Mouse (Mus musculus): ENCODE measurements around the gene Itga9.

Itga9 gene

GRCm38 (mm10) chr9:118822186-118822555 is 215.7 kb downstream of the Itga9 start:
- no peak for DNase-seq (ENCODE audit: low spot score)

- DNase-seq (ENCODE audit: low spot score), result no peak
Measured at GRCm38 (mm10) chr9:118822581-118822980, 216.1 kb downstream of the Itga9 start.

GRCm38 (mm10) chr9:118831080-118831479 is 224.6 kb downstream of the Itga9 start:
- no peak for DNase-seq (ENCODE audit: low spot score)

- no peak for DNase-seq (ENCODE audit: low spot score)
Measured at GRCm38 (mm10) chr9:118832533-118832932, 226.0 kb downstream of the Itga9 start.

GRCm38 (mm10) chr9:118833413-118833812 is 226.9 kb downstream of the Itga9 start:
- no peak for DNase-seq (ENCODE audit: low spot score)

GRCm38 (mm10) chr9:118838910-118839667 is 232.6 kb downstream of the Itga9 start:
- no peak for DNase-seq (ENCODE audit: low spot score)

GRCm38 (mm10) chr9:118841247-118841646 is 234.8 kb downstream of the Itga9 start:
- no peak for DNase-seq (ENCODE audit: low spot score)

- no peak for DNase-seq (ENCODE audit: low spot score)
Measured at GRCm38 (mm10) chr9:118841907-118842432, 235.5 kb downstream of the Itga9 start.

GRCm38 (mm10) chr9:118843711-118844110 is 237.2 kb downstream of the Itga9 start:
- no peak for DNase-seq (ENCODE audit: low spot score)

- no peak for DNase-seq (ENCODE audit: low spot score)
Measured at GRCm38 (mm10) chr9:118845003-118845402, 238.5 kb downstream of the Itga9 start.

- DNase-seq (ENCODE audit: low spot score), result no peak
Measured at GRCm38 (mm10) chr9:118846766-118847165, 240.3 kb downstream of the Itga9 start.

- no peak for DNase-seq (ENCODE audit: low spot score)
Measured at GRCm38 (mm10) chr9:118856665-118857064, 250.2 kb downstream of the Itga9 start.

- no peak for DNase-seq (ENCODE audit: low spot score)
Measured at GRCm38 (mm10) chr9:118860613-118861141, 254.2 kb downstream of the Itga9 start.

GRCm38 (mm10) chr9:118862214-118862613 is 255.7 kb downstream of the Itga9 start:
- no peak for DNase-seq (ENCODE audit: low spot score)

GRCm38 (mm10) chr9:118862852-118863260 is 256.4 kb downstream of the Itga9 start:
- no peak for DNase-seq (ENCODE audit: low spot score)

GRCm38 (mm10) chr9:118863528-118863927 is 257.0 kb downstream of the Itga9 start:
- DNase-seq (ENCODE audit: low spot score), result no peak

- DNase-seq (ENCODE audit: low spot score), result no peak
Measured at GRCm38 (mm10) chr9:118866949-118867348, 260.5 kb downstream of the Itga9 start.

- no peak for DNase-seq (ENCODE audit: low spot score)
Measured at GRCm38 (mm10) chr9:118867851-118868250, 261.4 kb downstream of the Itga9 start.

GRCm38 (mm10) chr9:118871089-118871488 is 264.6 kb downstream of the Itga9 start:
- DNase-seq (ENCODE audit: low spot score), result no peak

- DNase-seq (ENCODE audit: low spot score), result no peak
Measured at GRCm38 (mm10) chr9:118873031-118873430, 266.5 kb downstream of the Itga9 start.

- DNase-seq (ENCODE audit: low spot score), result no peak
Measured at GRCm38 (mm10) chr9:118873596-118873995, 267.1 kb downstream of the Itga9 start.

GRCm38 (mm10) chr9:118875705-118876104 is 269.2 kb downstream of the Itga9 start:
- no peak for DNase-seq (ENCODE audit: low spot score)

- no peak for DNase-seq (ENCODE audit: low spot score)
Measured at GRCm38 (mm10) chr9:118876902-118877301, 270.4 kb downstream of the Itga9 start.

Measured in left cerebral cortex, adult 11 months (tissue).